ENCODE assay signal across 19 mouse cellular contexts in the genomic region with DNA sequence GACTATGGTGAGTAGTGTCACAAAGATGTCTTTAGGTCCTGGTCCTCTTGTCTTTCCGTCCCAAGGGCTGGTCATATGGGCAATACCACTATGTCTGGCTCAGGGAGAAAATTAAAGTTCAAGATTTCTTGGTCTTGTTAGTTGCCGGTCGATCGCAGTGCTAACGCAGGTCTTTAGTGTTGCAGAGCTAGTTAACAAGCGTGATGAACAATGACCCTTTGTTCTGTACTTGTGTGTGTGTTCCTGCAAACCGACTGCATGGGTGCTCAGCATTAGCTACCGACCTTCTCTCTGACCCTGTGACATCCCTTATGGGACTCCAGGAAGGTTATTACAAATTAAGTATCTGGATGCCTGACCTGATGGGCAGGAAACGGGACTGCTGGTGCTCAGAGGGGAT. TPM values are rescaled to one million over a fixed set of nuclear protein-coding genes. Genes with fewer than 3 reads are reported as not detected.
A peak's percentile ranks its signal among the peaks of the same experiment; 100 is the strongest.
DNase-seq lines count a peak whose midpoint lies in the region; ATAC-seq and TF ChIP-seq lines count a peak whose summit lies in the region.
"Had no signal": no experiment of that assay in that cellular context is flagged by ENCODE, and none has a peak within 500 bp of the region (broad histone marks: within the 10 kb centered on the region; RNA-seq: fewer than 3 reads in every experiment).

No protein-coding gene starts in this region.

- no peak for DNase-seq in forebrain, postnatal 0 days
- peak; percentile 32 for DNase-seq in hindbrain, embryonic 11.5 days (ENCODE audit: low spot score)
- no peak for DNase-seq in midbrain, embryonic 10.5 days (ENCODE audit: low spot score)
- no peak for DNase-seq in adrenal gland, adult (ENCODE audit: inconsistent age in 2 of 2, low spot score in 1 of 2)
- DNase-seq in lung, adult 18-20 months: no peak
- no peak for DNase-seq in right cerebral cortex, postnatal 4 days
- DNase-seq: adrenal gland, postnatal 36 days; gastrocnemius, postnatal 14 days; heart, adult 2 months; kidney, adult 9 months; kidney, postnatal 4 days; left cerebral cortex, postnatal 4 days; lung, adult 2 months; lung, postnatal 4 days; thymus, postnatal 14 days had no signal

- peaks cover 22% of the 10 kb centered on the region for H3K4me1 ChIP-seq in forebrain, postnatal 0 days (ENCODE audit: insufficient read depth)
- H3K4me1 ChIP-seq in hindbrain, embryonic 11.5 days (replicated peaks; ENCODE audit: control insufficient read depth, insufficient read depth, low read length): peaks cover 12% of the 10 kb centered on the region
- peaks cover 79% of the 10 kb centered on the region for H3K4me1 ChIP-seq in midbrain, embryonic 10.5 days
- H3K4me1 ChIP-seq in neural tube, embryonic 12.5 days: peaks cover 56% of the 10 kb centered on the region

- peak overlapping the region; percentile 28; the same call in 1 of the 2 replicates for H3K9ac ChIP-seq in forebrain, postnatal 0 days
- H3K9ac ChIP-seq in hindbrain, embryonic 11.5 days (ENCODE audit: low read depth, low read length): no peak overlapping the region
- no peak overlapping the region for H3K9ac ChIP-seq in neural tube, embryonic 12.5 days

- TF ChIP-seq CTCF in forebrain, postnatal 0 days (IDR thresholded peaks at IDR 0.05; ENCODE audit: low read depth): no peak

- no peaks in the 10 kb centered on the region for H3K27me3 ChIP-seq in forebrain, postnatal 0 days (ENCODE audit: insufficient read depth, low read length)
- no peaks in the 10 kb centered on the region for H3K27me3 ChIP-seq in hindbrain, embryonic 11.5 days (ENCODE audit: control insufficient read depth, insufficient read depth, low read length)
- peaks cover 45% of the 10 kb centered on the region for H3K27me3 ChIP-seq in midbrain, embryonic 10.5 days (ENCODE audit: low read depth, poor library complexity, severe bottlenecking)
- no peaks in the 10 kb centered on the region for H3K27me3 ChIP-seq in neural tube, embryonic 12.5 days (replicated peaks)

- no peak for ATAC-seq in forebrain, postnatal 0 days
- ATAC-seq in hindbrain, embryonic 11.5 days (ENCODE audit: low FRiP score): no peak
- ATAC-seq in neural tube, embryonic 12.5 days (ENCODE audit: low FRiP score, low read depth): no peak

- no peak overlapping the region for H3K4me3 ChIP-seq in forebrain, postnatal 0 days (ENCODE audit: low read depth, low read length)
- H3K4me3 ChIP-seq in hindbrain, embryonic 11.5 days (ENCODE audit: low read depth, low read length): no peak overlapping the region
- no peak overlapping the region for H3K4me3 ChIP-seq in midbrain, embryonic 10.5 days
- no peak overlapping the region for H3K4me3 ChIP-seq in neural tube, embryonic 12.5 days
- H3K4me3 ChIP-seq: heart, adult 2 months had no signal

- H3K36me3 ChIP-seq in forebrain, postnatal 0 days (ENCODE audit: insufficient read depth): no peaks in the 10 kb centered on the region
- no peaks in the 10 kb centered on the region for H3K36me3 ChIP-seq in hindbrain, embryonic 11.5 days (ENCODE audit: control insufficient read depth, insufficient read depth, low read length)
- H3K36me3 ChIP-seq in midbrain, embryonic 10.5 days: no peaks in the 10 kb centered on the region
- no peaks in the 10 kb centered on the region for H3K36me3 ChIP-seq in neural tube, embryonic 12.5 days

- no peaks in the 10 kb centered on the region for H3K9me3 ChIP-seq in forebrain, postnatal 0 days (ENCODE audit: low read length)
- H3K9me3 ChIP-seq in hindbrain, embryonic 11.5 days (ENCODE audit: control insufficient read depth, low read length): no peaks in the 10 kb centered on the region
- no peaks in the 10 kb centered on the region for H3K9me3 ChIP-seq in midbrain, embryonic 10.5 days (replicated peaks)
- H3K9me3 ChIP-seq in neural tube, embryonic 12.5 days: no peaks in the 10 kb centered on the region

- H3K27ac ChIP-seq in forebrain, postnatal 0 days (ENCODE audit: low read depth, low read length): no peak overlapping the region
- H3K27ac ChIP-seq in hindbrain, embryonic 11.5 days (ENCODE audit: low read depth, low read length): peak overlapping the region; percentile 27; the same call in 1 of the 2 replicates
- peak overlapping the region; percentile 10; the same call in 1 of the 2 replicates for H3K27ac ChIP-seq in midbrain, embryonic 10.5 days (replicated peaks)
- H3K27ac ChIP-seq in neural tube, embryonic 12.5 days: 0 out of 2 replicates have a peak overlapping the region, but pooled peaks have one; percentile 15
- H3K27ac ChIP-seq: heart, adult 2 months; stomach, postnatal 0 days had no signal

- 15% methylated on average over 9 of the region's 9 CpGs for WGBS in forebrain, postnatal 0 days
- WGBS in hindbrain, embryonic 11.5 days: 28% methylated on average over 9 of the region's 9 CpGs
- whole genome bisulfite sequencing in midbrain, embryonic 10.5 days: 33% methylated on average over 9 of the region's 9 CpGs
- 24% methylated on average over 9 of the region's 9 CpGs for WGBS in neural tube, embryonic 12.5 days

- H3K4me2 ChIP-seq in forebrain, postnatal 0 days (ENCODE audit: low read depth): 0 out of 2 replicates have a peak overlapping the region, but pooled peaks have one; percentile 9
- H3K4me2 ChIP-seq in hindbrain, embryonic 11.5 days (replicated peaks; ENCODE audit: low read depth, low read length): no peak overlapping the region
- H3K4me2 ChIP-seq in neural tube, embryonic 12.5 days (replicated peaks): peak overlapping the region; percentile 52; the same call in 1 of the 2 replicates

RNA-seq across cellular contexts. Expression of gene Rgs8, which starts 6.8 kb away (rescaled TPM):
- 19.3 and 22.7 TPM in 2 replicates for total RNA-seq in forebrain, postnatal 0 days (2014; rRNA removed)
- 12.0 and 16.6 TPM in 2 replicates for polyA plus RNA-seq in forebrain, postnatal 0 days (2015; fragmentation: Nextera tagmentation; extraction: Ambion mirVana)
- polyA plus RNA-seq in hindbrain, embryonic 11.5 days (2014; fragmentation: Nextera tagmentation; extraction: Ambion mirVana): 5.8 and 7.9 TPM in 2 replicates
- 8.3 and 15.1 TPM in 2 replicates for polyA plus RNA-seq in midbrain, embryonic 10.5 days (2016; fragmentation: Nextera tagmentation; extraction: Ambion mirVana)
- 16.9 and 17.0 TPM in 2 replicates for polyA plus RNA-seq in neural tube, embryonic 12.5 days (2016; fragmentation: Nextera tagmentation; extraction: Ambion mirVana)
- total RNA-seq: heart, adult 2 months; monocyte, adult 5-6 weeks had no signal
- polyA plus RNA-seq: liver, adult 2 months had no signal
